Mouse (Mus musculus) common myeloid progenitor, adult 5-6 weeks (primary cell): ENCODE measurements around the gene Pi16. TPM values are rescaled to one million over a fixed set of nuclear protein-coding genes. Genes with fewer than 3 reads are reported as not detected.
"Not testable (repeated sequence)": the region's sequence is repeated elsewhere in the genome, so short reads cannot be mapped to it uniquely, and the experiment has no call there.

Experiments used
- ATAC-seq: replicated peaks from 2 replicates; pipeline ENCODE4 v1.8.0; 2016; ENCODE audit warnings: low read depth, mild to moderate bottlenecking, moderate TSS enrichment, inconsistent platforms; ENCODE audit not compliant: poor library complexity, severe bottlenecking
- total RNA-seq: library from RNA; stranded (forward); fragments of 200-1000, 187-1606 nt; gene quantifications from 2 replicates; pipeline ENCODE4 v1.2.3, GENCODE M21; 2017

Gene Pi16
- total RNA-seq, 1 experiment from 2014 or later, result 2.9 TPM

GRCm38 (mm10) chr17:29348996-29349395 lies 31.5 kb downstream of the Pi16 start:
- ATAC-seq, result no peak

GRCm38 (mm10) chr17:29351056-29351455 lies 33.6 kb downstream of the Pi16 start:
- not testable (repeated sequence) for ATAC-seq

GRCm38 (mm10) chr17:29355461-29355840 lies 38.0 kb downstream of the Pi16 start:
- ATAC-seq, result no peak

GRCm38 (mm10) chr17:29355841-29356478 lies 38.5 kb downstream of the Pi16 start:
- no peak for ATAC-seq

GRCm38 (mm10) chr17:29356479-29356856 lies 39.0 kb downstream of the Pi16 start:
- no peak for ATAC-seq

- no peak for ATAC-seq
Measured at GRCm38 (mm10) chr17:29356882-29357281, 39.4 kb downstream of the Pi16 start.

- ATAC-seq, result no peak
Measured at GRCm38 (mm10) chr17:29358928-29359327, 41.4 kb downstream of the Pi16 start.

- peak; percentile 78 for ATAC-seq
Measured at GRCm38 (mm10) chr17:29360761-29361221, 43.3 kb downstream of the Pi16 start, which contains the start of gene Fgd2. Gene Fgd2 (plus strand): TSS chr17:29360914.

- peak; percentile 50 for ATAC-seq
Measured at GRCm38 (mm10) chr17:29361982-29362691, 44.7 kb downstream of the Pi16 start.

- no peak for ATAC-seq
Measured at GRCm38 (mm10) chr17:29363109-29363508, 45.6 kb downstream of the Pi16 start.

- no peak for ATAC-seq
Measured at GRCm38 (mm10) chr17:29365105-29365621, 47.7 kb downstream of the Pi16 start.

- ATAC-seq, result no peak
Measured at GRCm38 (mm10) chr17:29368726-29369125, 51.2 kb downstream of the Pi16 start.

GRCm38 (mm10) chr17:29370984-29371723 lies 53.7 kb downstream of the Pi16 start:
- ATAC-seq, result peak; percentile 94

GRCm38 (mm10) chr17:29375871-29376270 lies 58.4 kb downstream of the Pi16 start:
- no peak for ATAC-seq

GRCm38 (mm10) chr17:29378056-29378455 lies 60.6 kb downstream of the Pi16 start:
- ATAC-seq, result no peak

Other genes with a start within 250 kb of the Pi16 start
- gene Cdkn1a, start 226.7 kb upstream of the Pi16 start, total RNA-seq, result 3.7 and 7.9 TPM in 2 replicates
- gene Rab44, start 203.5 kb upstream of the Pi16 start, total RNA-seq, result 147 and 213 TPM in 2 replicates
- gene Cpne5, start 79.5 kb upstream of the Pi16 start, total RNA-seq, result 0.64 and 0.87 TPM in 2 replicates
- 67.1 and 94.5 TPM in 2 replicates for gene Ppil1, start 53.5 kb upstream of the Pi16 start, total RNA-seq
- 51.3 and 77.8 TPM in 2 replicates for gene BC004004, start 48.9 kb upstream of the Pi16 start, total RNA-seq
- 56.5 and 76.6 TPM in 2 replicates for gene Mtch1, start 30.3 kb downstream of the Pi16 start, total RNA-seq
- gene Fgd2, start 43.2 kb downstream of the Pi16 start, total RNA-seq, result 23.9 and 39.0 TPM in 2 replicates
- gene Pim1, start 173.1 kb downstream of the Pi16 start, total RNA-seq, result 205 and 249 TPM in 2 replicates
- not detected in 2 replicates for gene Gm17657, start 232.0 kb downstream of the Pi16 start, total RNA-seq
- 7.0 and 9.6 TPM in 2 replicates for gene Tbc1d22b, start 232.1 kb downstream of the Pi16 start, total RNA-seq
- gene Tmem217, start 234.7 kb downstream of the Pi16 start, total RNA-seq, result 0.05 TPM in 1 of 2 replicates, not detected in the other